Mouse (Mus musculus) kidney, postnatal 36 days (tissue): ENCODE results near the gene Mei1.

Experiments used
- DNase-seq, 2 experiments: peaks; one replicate each; pipeline ENCODE4 v3.0.0; 2021 to 2022; ENCODE audit warnings: mixed read lengths in 2 of 2

The Mei1 gene

GRCm38 (mm10) chr15:82152435-82152834, 82.6 kb downstream of the Mei1 start:
- DNase-seq: no peak

- DNase-seq: no peak
Observed at GRCm38 (mm10) chr15:82156298-82156697, 86.5 kb downstream of the Mei1 start.

- no peak for DNase-seq
Observed at GRCm38 (mm10) chr15:82156902-82157301, 87.1 kb downstream of the Mei1 start.

- DNase-seq: no peak
Observed at GRCm38 (mm10) chr15:82158243-82159035, 88.6 kb downstream of the Mei1 start.

- DNase-seq: no peak
Observed at GRCm38 (mm10) chr15:82159471-82159870, 89.7 kb downstream of the Mei1 start.

GRCm38 (mm10) chr15:82160731-82161640, 91.2 kb downstream of the Mei1 start:
- DNase-seq: no peak

- no peak for DNase-seq
Observed at GRCm38 (mm10) chr15:82161965-82162600, 92.3 kb downstream of the Mei1 start.

GRCm38 (mm10) chr15:82163356-82164060, 93.7 kb downstream of the Mei1 start:
- DNase-seq: no peak

GRCm38 (mm10) chr15:82164061-82164399, 94.2 kb downstream of the Mei1 start:
- no peak for DNase-seq

GRCm38 (mm10) chr15:82164496-82164895, 94.7 kb downstream of the Mei1 start:
- no peak for DNase-seq

GRCm38 (mm10) chr15:82165332-82166239, 95.8 kb downstream of the Mei1 start:
- DNase-seq: peak; percentile 78 to 90

- peak; percentile 49 to 67 for DNase-seq
Observed at GRCm38 (mm10) chr15:82166240-82167100, 96.7 kb downstream of the Mei1 start.

- DNase-seq: peak; percentile 63 to 74
Observed at GRCm38 (mm10) chr15:82167201-82168168, 97.7 kb downstream of the Mei1 start.

- DNase-seq: no peak
Observed at GRCm38 (mm10) chr15:82169671-82170070, 99.9 kb downstream of the Mei1 start.

GRCm38 (mm10) chr15:82170437-82171377, 100.9 kb downstream of the Mei1 start:
- DNase-seq: no peak

- DNase-seq: no peak
Observed at GRCm38 (mm10) chr15:82172648-82173047, 102.9 kb downstream of the Mei1 start.

- no peak for DNase-seq
Observed at GRCm38 (mm10) chr15:82175091-82175490, 105.3 kb downstream of the Mei1 start.
